Mouse (Mus musculus) left cerebral cortex, postnatal 10 days (tissue): ENCODE measurements around the gene Gmeb2. TPM values are rescaled to one million over a fixed set of nuclear protein-coding genes. Genes with fewer than 3 reads are reported as not detected.

Source experiments
- DNase-seq, 2 experiments: peaks; one replicate each; pipeline ENCODE4 v3.0.0; 2021 to 2022; ENCODE audit warnings: low spot score in 2 of 2, mixed read lengths in 1 of 2; ENCODE audit errors: extremely low spot score in 1 of 2
- intact Hi-C: fragments of 180-260 bp; cut with DNase I; formaldehyde crosslinking; loops from one replicate; pipeline ENCODE4 v1.15.1; 2025
- total RNA-seq, 2 experiments: library from RNA; stranded (reverse); gene quantifications; 2 replicates each; pipeline ENCODE4 v1.2.3; 2021

Gmeb2 gene
- total RNA-seq, 2 experiments from 2014 or later, result 15.5 to 17.6 TPM

GRCm38 (mm10) chr2:181286629-181287337 lies 1.1 kb downstream of the Gmeb2 start:
- intact Hi-C loops, result loop anchor here (5.0 kb wide), 1 partner anchor 99 kb away; the partner anchor contains the start of gene Ppdpf
- no peak for DNase-seq

DNA sequence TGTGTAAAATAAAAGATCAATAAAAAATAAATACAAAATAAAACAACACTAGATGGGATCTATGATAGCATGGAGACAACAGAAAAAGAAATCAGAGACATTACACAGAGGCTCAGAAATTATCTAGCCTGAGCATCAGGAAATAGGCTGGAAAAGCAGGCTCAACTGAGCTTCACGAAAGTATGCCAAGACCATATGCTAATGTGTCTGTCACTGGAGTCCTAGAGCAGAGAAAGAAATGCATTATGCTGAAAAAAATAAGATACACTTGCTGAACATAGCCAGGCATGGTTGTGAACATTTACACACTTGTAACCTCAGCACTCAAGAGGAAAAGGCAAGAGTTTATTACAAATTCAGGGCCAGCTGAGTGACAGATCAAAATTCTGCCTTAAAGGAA lies 7.9 kb downstream of the Gmeb2 start:
- intact Hi-C loops, result no loop called here
- DNase-seq, result no peak

DNA sequence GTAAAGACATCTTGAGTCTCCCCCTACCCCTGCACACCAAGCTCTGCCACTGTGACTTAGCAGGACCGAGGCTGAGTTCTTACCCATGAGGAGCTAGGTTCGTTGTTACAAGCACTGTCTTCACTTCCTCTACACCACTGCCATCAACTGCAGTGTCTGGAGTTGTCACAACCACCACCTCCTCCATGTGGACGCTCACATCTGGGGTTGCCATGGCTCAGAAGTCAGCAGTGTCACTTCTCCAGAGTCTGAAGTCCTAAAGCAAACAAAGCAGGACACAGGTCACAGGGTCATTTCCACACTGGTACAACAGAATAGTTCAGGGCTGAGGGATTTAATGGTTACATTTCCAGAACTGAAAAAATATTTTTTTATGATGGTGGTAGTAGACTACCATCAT lies 10.0 kb downstream of the Gmeb2 start:
- DNase-seq, result no peak

DNA sequence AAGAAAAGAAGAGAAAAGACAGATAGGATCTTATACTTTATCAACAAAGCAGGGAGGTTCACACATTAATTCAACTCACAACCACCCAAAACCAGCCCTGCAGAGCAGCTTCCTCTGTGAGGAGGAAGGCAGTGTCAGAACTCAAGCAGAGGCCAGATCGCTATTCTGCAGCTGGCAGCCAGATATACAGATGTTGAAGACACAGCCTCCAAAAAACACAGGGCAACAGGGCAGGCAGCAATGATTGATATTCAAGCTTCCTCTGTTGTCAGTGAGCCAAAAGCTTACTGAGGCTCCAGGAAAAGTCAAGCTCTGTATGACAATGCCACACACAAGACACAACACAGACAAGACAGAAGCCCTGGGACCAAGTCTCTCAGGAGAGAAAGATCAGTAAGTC lies 11.1 kb downstream of the Gmeb2 start:
- intact Hi-C loops, result no loop called here
- DNase-seq, result no peak

More for the DNA sequence above, 10.0 kb downstream of the Gmeb2 start:
- intact Hi-C loops, result no loop called here

GRCm38 (mm10) chr2:181274639-181275038 lies 13.2 kb downstream of the Gmeb2 start:
- intact Hi-C loops, result no loop called here
- no peak for DNase-seq

DNA sequence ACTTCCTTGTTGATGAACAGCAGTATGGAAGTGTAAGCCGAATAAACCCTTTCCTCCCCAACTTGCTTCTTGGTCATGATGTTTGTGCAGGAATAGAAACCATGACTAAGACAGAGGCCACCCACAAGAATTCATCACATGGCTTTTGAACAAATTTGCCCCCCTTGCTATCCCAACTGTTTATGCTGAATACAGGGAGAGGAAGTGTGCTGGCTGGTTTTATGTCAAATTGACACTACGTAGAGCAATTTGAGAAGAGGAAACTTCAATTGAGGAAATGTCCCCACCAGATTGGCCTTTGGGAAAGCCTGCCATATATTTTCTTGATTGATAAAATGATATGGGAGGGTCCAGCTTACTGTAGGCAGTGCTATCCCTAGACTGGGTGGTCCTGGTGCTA lies 14.0 kb downstream of the Gmeb2 start:
- no peak for DNase-seq
- intact Hi-C loops, result no loop called here

- intact Hi-C loops, result no loop called here
These were observed 15.7 kb downstream of the Gmeb2 start for GRCm38 (mm10) chr2:181272092-181272491.

GRCm38 (mm10) chr2:181266839-181267238 lies 21.0 kb downstream of the Gmeb2 start:
- intact Hi-C loops, result no loop called here
- no peak for DNase-seq

More at GRCm38 (mm10) chr2:181272092-181272491, 15.7 kb downstream of the Gmeb2 start:
- no peak for DNase-seq

DNA sequence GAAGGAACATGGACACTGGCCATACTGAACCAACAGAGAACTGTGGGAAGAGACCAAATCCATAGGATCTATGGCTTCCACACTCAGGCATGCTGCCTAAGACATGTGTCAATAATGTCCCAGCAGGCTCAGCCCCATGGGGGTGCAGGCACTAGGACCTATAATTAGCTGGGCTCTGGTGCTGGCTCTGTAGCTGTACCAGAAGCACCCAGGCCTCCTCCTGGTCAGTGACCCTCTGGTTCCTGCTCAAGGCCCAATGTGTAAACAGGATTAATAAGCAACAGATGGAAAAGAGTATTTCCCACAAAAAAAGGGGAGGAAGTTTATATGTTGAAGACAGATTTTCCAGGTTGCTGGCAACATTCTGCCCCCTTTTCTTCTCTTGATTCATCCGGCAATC lies 34.6 kb downstream of the Gmeb2 start:
- intact Hi-C loops, result no loop called here
- peak in 1 of 2 experiments; percentile 15 for DNase-seq

DNA sequence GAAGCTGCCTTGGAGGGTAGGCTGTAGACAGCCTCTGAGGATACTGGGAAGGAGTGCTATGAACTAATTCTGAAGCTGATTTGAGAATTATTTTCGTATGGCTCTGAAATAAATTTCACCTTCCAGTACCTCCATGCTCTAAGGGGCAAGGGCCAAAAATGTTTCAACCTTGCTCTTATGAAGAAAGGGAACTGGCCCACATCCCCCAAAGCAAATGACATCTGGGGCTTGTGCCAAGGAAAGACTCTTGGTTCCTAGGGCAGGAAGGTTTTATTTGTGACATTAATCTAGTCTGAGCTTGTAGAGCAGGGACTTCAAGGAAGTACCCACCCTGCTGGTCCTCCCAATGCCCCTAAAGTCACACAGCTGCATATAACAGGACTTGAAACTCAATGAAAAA lies 36.0 kb downstream of the Gmeb2 start:
- intact Hi-C loops, result no loop called here
- no peak for DNase-seq

DNA sequence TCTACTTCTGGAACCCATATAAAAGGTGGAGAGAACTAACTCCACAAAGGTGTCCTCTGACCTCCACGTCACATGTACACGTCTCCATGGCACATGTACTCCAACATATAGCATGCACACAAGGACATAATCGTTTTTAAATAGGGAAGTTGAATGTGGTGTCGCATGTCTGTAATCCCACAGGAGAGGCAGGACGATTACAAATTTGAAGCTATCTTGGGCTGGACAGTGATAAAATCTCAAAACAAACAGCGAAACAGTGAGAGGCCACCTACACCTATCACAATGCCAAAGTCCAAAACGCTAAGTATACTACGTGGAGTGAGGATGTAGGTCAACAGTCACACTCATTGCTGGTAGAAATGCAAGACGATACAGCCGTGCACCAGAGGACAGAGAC lies 38.6 kb downstream of the Gmeb2 start:
- intact Hi-C loops, result no loop called here

GRCm38 (mm10) chr2:181245031-181245430 lies 42.8 kb downstream of the Gmeb2 start:
- intact Hi-C loops, result no loop called here
- DNase-seq, result no peak

More for the DNA sequence above, 38.6 kb downstream of the Gmeb2 start:
- DNase-seq, result no peak

DNA sequence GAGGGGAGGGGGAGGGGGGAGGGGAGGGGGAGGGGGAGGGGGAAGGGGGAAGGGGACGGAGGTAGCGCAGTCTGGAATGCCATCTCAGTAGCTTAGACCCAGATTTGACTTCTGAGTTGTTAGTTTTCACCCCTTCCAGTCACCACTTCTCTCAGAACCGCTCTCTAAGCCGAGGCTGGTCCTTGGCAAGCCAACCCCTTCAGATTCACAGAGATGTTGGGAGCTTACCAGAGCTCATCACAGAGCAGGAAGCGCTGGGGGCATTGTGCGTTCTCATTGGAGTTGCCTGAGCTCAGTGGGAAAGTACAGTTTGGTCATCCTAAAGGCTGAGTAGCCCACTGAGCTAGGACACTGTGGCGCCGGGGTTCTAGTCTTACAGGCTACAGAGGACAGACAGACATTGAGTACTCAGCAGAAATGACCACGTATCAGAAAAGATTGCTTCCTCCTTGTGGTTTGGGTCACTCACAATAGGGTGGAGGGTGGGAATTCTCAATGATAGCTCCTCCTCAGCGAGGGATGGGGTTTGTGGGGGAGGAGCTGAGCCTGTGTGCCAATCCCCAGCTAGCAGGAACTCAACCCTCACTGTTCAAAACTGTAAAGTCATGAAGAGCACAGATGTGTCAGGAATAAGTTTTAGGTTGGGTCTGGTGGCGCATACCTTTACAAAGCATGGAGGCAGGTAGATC lies 44.0 kb downstream of the Gmeb2 start:
- peak in 1 of 2 experiments; percentile 44 for DNase-seq
- intact Hi-C loops, result no loop called here

DNA sequence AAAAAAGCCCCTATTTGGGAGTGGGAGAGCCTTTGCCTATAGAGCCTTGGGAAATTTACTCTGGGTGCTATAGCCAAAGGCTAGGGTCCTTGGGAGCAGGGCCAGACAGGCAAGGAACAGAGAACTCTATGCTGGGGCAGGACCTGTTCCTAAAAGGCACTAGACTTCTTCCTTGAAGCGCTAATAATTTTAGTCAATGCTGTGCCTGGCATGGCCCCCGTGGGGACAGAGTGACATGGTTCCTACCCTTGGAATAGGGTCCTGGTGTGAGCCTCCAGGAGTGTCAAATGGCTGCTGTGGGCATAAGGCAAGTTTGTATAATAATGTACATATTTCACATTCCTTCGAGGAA lies 45.5 kb downstream of the Gmeb2 start:
- intact Hi-C loops, result no loop called here
- no peak for DNase-seq

DNA sequence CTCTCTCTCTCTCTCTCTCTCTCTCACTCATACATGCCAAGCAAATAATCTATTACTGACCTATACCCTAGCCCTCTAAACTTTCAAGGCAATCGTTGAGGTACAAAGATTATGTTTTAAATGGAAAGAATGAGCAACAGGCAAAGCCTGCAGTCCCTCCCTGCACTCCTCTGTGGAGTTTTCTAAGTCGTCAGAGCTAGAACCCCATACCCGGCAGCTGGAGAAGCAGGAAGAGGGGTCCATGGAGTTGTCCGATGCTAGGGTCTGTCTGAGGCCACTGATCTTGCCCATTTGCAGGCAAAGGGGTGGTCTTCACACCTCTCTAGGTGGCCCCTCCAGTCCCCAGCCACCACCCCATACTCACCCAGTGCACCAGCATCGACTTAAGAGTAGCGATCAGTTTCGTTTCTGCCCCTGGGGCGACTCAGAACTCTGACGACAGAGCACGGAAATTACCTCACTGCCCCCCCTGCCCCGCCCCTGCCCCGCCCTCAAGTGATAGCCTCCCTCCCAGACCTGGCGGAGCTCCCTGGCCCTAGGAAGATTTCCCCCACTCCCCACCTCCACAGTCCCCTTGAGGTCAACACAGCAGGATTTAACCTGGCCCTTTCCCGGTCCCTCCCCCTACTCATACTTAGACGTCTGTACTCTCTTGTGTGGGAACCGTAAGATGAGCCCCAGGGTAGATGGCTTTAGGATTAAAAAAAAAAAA lies 46.1 kb downstream of the Gmeb2 start, which contains the start of gene Helz2:
Gene Helz2 (minus strand): TSS at position 426 of the 712 bp plus-strand sequence.
- intact Hi-C loops, result no loop called here

GRCm38 (mm10) chr2:181240806-181241440 lies 46.9 kb downstream of the Gmeb2 start:
- intact Hi-C loops, result no loop called here
- peak in 1 of 2 experiments; percentile 16 for DNase-seq

More for the DNA sequence above, 46.1 kb downstream of the Gmeb2 start, which contains the start of gene Helz2:
- DNase-seq, result peak in 1 of 2 experiments; percentile 31

DNA sequence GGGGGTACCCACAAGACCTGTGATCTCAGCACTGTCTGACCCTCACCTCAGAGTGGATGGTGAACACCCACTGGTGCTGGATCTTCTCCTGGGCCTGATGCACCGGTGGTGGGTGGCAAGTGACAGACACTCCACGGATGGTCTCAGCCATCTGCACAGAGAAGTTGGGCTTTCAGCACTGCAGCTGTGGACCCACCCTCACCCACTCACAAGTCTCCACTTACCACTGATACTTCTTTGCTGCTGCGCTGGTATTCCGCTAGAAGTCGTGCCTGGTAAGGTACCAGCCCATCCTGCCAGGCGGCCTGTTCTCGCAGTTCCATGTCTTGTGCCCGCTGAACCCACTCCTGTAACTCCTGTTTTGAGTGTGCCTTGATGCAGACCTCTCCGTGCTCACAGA lies 48.6 kb downstream of the Gmeb2 start:
- DNase-seq, result peak in 1 of 2 experiments; percentile 19
- intact Hi-C loops, result no loop called here

DNA sequence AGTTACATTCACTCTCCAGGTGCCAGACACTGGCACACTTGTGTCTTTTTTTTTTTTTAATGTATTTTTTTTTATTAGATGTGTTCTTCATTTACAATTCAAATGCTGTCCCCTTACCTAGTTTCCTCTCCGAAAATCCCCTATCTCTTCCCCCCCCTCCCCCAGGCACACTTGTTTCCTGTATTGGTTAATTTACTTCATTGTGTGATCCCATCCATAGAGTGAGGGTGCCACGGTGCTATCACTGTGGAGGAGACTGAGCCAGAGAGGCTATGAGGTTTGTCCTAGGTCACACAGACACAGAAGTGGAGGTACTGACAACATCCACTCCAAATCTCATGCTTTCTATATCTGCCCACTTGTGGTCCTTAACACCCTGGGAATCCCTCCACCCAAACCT lies 49.0 kb downstream of the Gmeb2 start:
- DNase-seq, result no peak
- intact Hi-C loops, result no loop called here

- peak in 1 of 2 experiments; percentile 22 for DNase-seq
- intact Hi-C loops, result no loop called here
These were observed 49.7 kb downstream of the Gmeb2 start for GRCm38 (mm10) chr2:181238091-181238610.
